Mouse (Mus musculus): ENCODE data around the gene Vamp2.

DNA sequence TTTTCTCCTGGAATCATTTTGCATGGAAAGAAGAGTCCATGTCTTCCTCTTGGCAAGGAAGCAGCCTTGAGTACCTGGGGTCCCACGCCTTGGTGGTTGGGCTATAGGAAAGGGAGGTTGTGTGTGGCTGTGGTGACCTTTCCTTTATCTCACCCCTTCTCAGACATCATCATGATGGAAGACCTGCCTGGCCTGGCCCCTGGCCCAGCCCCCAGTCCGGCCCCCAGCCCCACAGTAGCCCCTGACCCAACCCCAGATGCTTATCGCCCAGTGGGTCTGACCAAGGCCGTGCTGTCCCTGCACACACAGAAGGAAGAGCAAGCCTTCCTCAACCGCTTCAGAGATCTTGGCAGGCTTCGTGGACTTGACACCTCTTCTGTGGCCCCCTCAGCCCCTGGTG is 16.9 kb downstream of the Vamp2 start:
- TF ChIP-seq CTCF (IDR thresholded peaks at IDR 0.05; ENCODE audit: low read depth, low read length) (no peak), POLR2A (IDR thresholded peaks at IDR 0.05; ENCODE audit: extremely low read depth, insufficient read depth, low read length) (no peak)

All from liver, adult 2 months (tissue).